Mouse (Mus musculus) liver, embryonic 14.5 days (tissue): ENCODE data around the gene Bri3.

Source experiments
- CTCF ChIP-seq: IDR thresholded peaks from 2 replicates; pipeline ENCODE4 v1.5.1; 2016; ENCODE audit warnings: antibody characterized with exemption, low read depth, control low read depth
- EP300 ChIP-seq: IDR thresholded peaks from 2 replicates; pipeline ENCODE4 v1.6.1; 2016; ENCODE audit warnings: antibody characterized with exemption, low read depth

GRCm38 (mm10) chr5:144312183-144312582 is 67.9 kb downstream of the Bri3 start:
- TF ChIP-seq CTCF (no peak), EP300 (no peak)
